Mouse (Mus musculus) liver, postnatal 0 days (tissue): ENCODE data around the gene Usp2.

Experiments used
- CTCF ChIP-seq: sonication (generic); IDR thresholded peaks from 2 replicates; pipeline ENCODE4 v1.5.1; 2016; ENCODE audit warnings: antibody characterized with exemption, low read depth
- EP300 ChIP-seq: IDR thresholded peaks from 2 replicates; pipeline ENCODE4 v1.6.1; 2016; ENCODE audit warnings: antibody characterized with exemption, low read depth, mild to moderate bottlenecking

DNA sequence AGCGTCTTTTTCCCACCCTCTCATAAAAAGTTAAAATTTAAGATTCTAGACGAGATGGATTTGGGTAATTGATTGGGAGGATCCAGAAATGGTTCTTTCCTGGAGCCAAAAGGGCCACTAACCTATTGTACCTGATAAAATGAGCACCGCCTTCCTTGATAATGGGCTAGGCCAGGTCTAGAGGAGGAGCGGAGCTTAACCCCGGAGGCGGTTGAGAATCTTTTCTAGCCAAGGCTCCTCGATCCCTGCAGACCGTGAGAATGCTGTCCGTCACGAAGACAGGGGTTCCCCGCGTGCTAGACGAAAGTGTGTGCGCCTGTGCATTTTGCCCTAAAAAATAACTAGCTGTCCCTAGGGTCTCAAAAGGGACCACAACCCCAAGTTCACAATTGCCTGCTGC lies 17.4 kb downstream of the Usp2 start:
- TF ChIP-seq EP300 (no peak), CTCF (no peak)
